Mouse (Mus musculus) cortical plate, adult 2 months (tissue): ENCODE data around the gene Phpt1.

ENCODE experiments used
- CTCF ChIP-seq: fragments of 200-500 bp; IDR thresholded peaks from 2 replicates; pipeline ENCODE4 v1.5.1; 2011; ENCODE audit warnings: mild to moderate bottlenecking, control low read depth, low read length; ENCODE audit not compliant: insufficient read depth; ENCODE audit errors: extremely low read depth
- POLR2A ChIP-seq: fragments of 200-500 bp; IDR thresholded peaks from 2 replicates; pipeline ENCODE4 v1.6.1; 2011; ENCODE audit warnings: mild to moderate bottlenecking, low read length, control low read depth; ENCODE audit not compliant: insufficient read depth; ENCODE audit errors: extremely low read depth

DNA sequence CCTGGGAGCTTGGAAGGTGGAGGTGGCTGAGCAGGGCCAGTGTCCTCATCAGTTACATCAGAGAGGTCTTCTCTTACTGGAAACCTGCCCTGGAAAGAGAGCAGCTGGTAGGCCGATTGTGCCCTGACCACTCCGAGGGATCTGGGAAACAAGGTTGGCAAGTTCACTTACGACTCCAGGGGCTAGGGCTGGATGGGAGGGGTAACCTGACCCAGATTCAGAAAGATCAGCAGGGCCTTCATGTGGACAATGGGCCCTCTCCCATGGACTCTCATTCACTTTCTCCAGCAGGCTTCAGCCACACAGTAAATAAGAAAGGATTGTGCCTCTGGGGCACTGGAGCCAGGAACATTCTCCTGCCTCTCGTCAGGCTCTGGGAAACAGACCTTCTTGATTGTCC, 9.8 kb upstream of the Phpt1 start:
- TF ChIP-seq POLR2A (no peak), CTCF (no peak)
